In genomic region chr6:13606921-13607620, GRCm38 (mm10) we compare ENCODE assay signal across 8 mouse cellular contexts. TPM values are rescaled to one million over a fixed set of nuclear protein-coding genes. Genes with fewer than 3 reads are reported as not detected.
DNase-seq lines count a peak whose midpoint lies in the region; ATAC-seq and TF ChIP-seq lines count a peak whose summit lies in the region.

No protein-coding gene starts in this region.

- H3K4me2 ChIP-seq in liver, embryonic 12.5 days, result peak overlapping the region; percentile 78

- H3K36me3 ChIP-seq in heart, adult 2 months (ENCODE audit: control insufficient read depth, insufficient read depth, low read length), result peaks cover 21% of the 10 kb centered on the region
- H3K36me3 ChIP-seq in liver, embryonic 12.5 days, result peaks cover 17% of the 10 kb centered on the region

- DNase-seq in heart, adult 2 months, result no peak
- no peak for DNase-seq in heart, postnatal 36 days
- peak; percentile 23 for DNase-seq in fibroblast of lung, adult 2 months (ENCODE audit: low read depth)
- DNase-seq in urinary bladder, postnatal 10 days (ENCODE audit: low spot score), result no peak
- no peak for DNase-seq in left cerebral cortex, adult 11 months (ENCODE audit: low spot score)
- no peak for DNase-seq in cerebellum, postnatal 4 days (ENCODE audit: low spot score in 2 of 2)

- TF ChIP-seq EP300 in heart, adult 2 months (IDR thresholded peaks at IDR 0.05; ENCODE audit: insufficient read depth, low read depth, low read length), result no peak

- peak overlapping the region; percentile 87 for H3K9ac ChIP-seq in heart, adult 2 months (ENCODE audit: low read depth, low read length)
- peak overlapping the region; percentile 91 for H3K9ac ChIP-seq in liver, embryonic 12.5 days

- ATAC-seq in CD4-positive, CD25-positive, alpha-beta regulatory T cell, adult 4 months, result peak; percentile 12
- ATAC-seq in liver, embryonic 12.5 days, result peak; percentile 5; the same call in 1 of the 2 replicates

- no peaks in the 10 kb centered on the region; the same call in 1 of the 2 replicates for H3K79me2 ChIP-seq in heart, adult 2 months (replicated peaks; ENCODE audit: control insufficient read depth, insufficient read depth, low read length)

- 3% methylated on average over 15 of the region's 15 CpGs for WGBS in heart, adult 2 months
- 12% methylated on average over 15 of the region's 15 CpGs for WGBS in liver, embryonic 12.5 days (ENCODE audit: insufficient replicate concordance)

- H3K27ac ChIP-seq in heart, adult 2 months, result peak overlapping the region; percentile 97
- peak overlapping the region; percentile 87 for H3K27ac ChIP-seq in liver, embryonic 12.5 days

- no peaks in the 10 kb centered on the region for H3K27me3 ChIP-seq in heart, adult 2 months (ENCODE audit: control insufficient read depth, insufficient read depth, low read length)
- no peaks in the 10 kb centered on the region for H3K27me3 ChIP-seq in liver, embryonic 12.5 days (replicated peaks)

- H3K9me3 ChIP-seq in liver, embryonic 12.5 days (replicated peaks), result no peaks in the 10 kb centered on the region

- intact Hi-C loops in heart, adult 2 months (cut with DNase I), result loop anchor here (1.0 to 2.0 kb wide), 2 partner anchors 70 to 264 kb away; partner anchors contain the start of genes 2610001J05Rik and Bmt2
- intact Hi-C loops in heart, postnatal 36 days (cut with DNase I), result loop anchor here (1.0 kb wide), 1 partner anchor 264 kb away; the partner anchor contains the start of gene 2610001J05Rik

- no peak for TF ChIP-seq POLR2A in heart, adult 2 months (IDR thresholded peaks at IDR 0.05; ENCODE audit: insufficient read depth, low read depth, low read length)

- H3K4me3 ChIP-seq in heart, adult 2 months, result peak overlapping the region; percentile 97
- H3K4me3 ChIP-seq in liver, embryonic 12.5 days, result peak overlapping the region; percentile 83

- TF ChIP-seq CTCF in heart, adult 2 months (IDR thresholded peaks at IDR 0.05), result no peak

- H3K4me1 ChIP-seq in heart, adult 2 months (ENCODE audit: control insufficient read depth, insufficient read depth, low read length), result no peaks in the 10 kb centered on the region
- peaks cover 43% of the 10 kb centered on the region for H3K4me1 ChIP-seq in liver, embryonic 12.5 days

RNA-seq across cellular contexts. Expression of gene Tmem168, which starts 0.8 kb away (rescaled TPM):
- 10 to 100 TPM; 15.6 to 18.3 TPM for total RNA-seq in heart, adult 2 months (2021)
- polyA plus RNA-seq in heart, adult 2 months (2012; rRNA removed), result 5.5 and 11.5 TPM in 2 replicates
- 10 to 100 TPM; 17.4 to 20.1 TPM for total RNA-seq in heart, postnatal 36 days (2021)
- polyA plus RNA-seq in CD4-positive, CD25-positive, alpha-beta regulatory T cell, adult 4 months (2017; shearing (Covaris generic)), result 10 to 100 TPM; 37.1 to 43.5 TPM
- polyA plus RNA-seq in liver, embryonic 12.5 days (2016; fragmentation: Nextera tagmentation; extraction: Ambion mirVana), result 19.2 and 20.7 TPM in 2 replicates
